Mouse (Mus musculus): ENCODE measurements around the gene Card14. TPM values are rescaled to one million over a fixed set of nuclear protein-coding genes. Genes with fewer than 3 reads are reported as not detected.

The Card14 gene
- polyA plus RNA-seq, 1 experiment from 2014 or later, result 0.25 TPM

DNA sequence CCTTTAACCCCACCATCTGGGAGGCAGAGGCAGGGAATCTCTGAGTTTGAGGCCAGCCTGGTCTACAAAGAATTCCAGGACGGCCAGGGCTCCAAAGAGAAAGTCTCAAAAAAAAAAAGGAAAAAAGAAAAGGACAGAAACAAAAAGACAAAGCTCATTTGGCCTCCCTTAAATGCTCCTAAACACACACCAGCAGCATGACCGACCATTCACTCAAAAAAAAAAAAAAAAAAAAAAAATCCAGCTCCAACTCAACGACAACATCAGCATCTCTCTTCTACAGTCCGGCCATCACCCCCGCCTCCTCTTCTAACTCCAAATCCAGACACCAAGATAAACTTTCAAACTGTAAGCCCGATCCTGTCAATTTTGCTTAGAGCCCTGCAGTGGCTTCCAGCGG lies 8.7 kb upstream of the Card14 start:
- peaks cover 9% of the 10 kb centered on the region; the same call in 1 of the 2 replicates for H3K4me1 ChIP-seq (ENCODE audit: control insufficient read depth, insufficient read depth, low read length)
- no peak overlapping the region for H3K27ac ChIP-seq (ENCODE audit: low read depth, low read length)
- ATAC-seq (ENCODE audit: low read depth), result no peak
- WGBS, result 21% methylated on average over 7 of the region's 7 CpGs
- no peaks in the 10 kb centered on the region for H3K9me3 ChIP-seq (ENCODE audit: control insufficient read depth, low read length)
- H3K27me3 ChIP-seq (ENCODE audit: control insufficient read depth, insufficient read depth, low read length), result no peaks in the 10 kb centered on the region; the same call in 1 of the 2 replicates
- H3K4me3 ChIP-seq (ENCODE audit: low read depth, low read length), result peak overlapping the region; percentile 91
- peaks cover 34% of the 10 kb centered on the region for H3K36me3 ChIP-seq (ENCODE audit: control insufficient read depth, insufficient read depth, low read length)
- peak overlapping the region; percentile 93 for H3K4me2 ChIP-seq (ENCODE audit: low read depth, low read length)
- peak overlapping the region; percentile 95 for H3K9ac ChIP-seq (replicated peaks; ENCODE audit: low read depth, low read length)

GRCm38 (mm10) chr11:119299391-119300245 lies 8.0 kb upstream of the Card14 start, which contains the start of gene Eif4a3:
Eif4a3 (minus strand) TSS chr11:119300089.
- H3K36me3 ChIP-seq (ENCODE audit: control insufficient read depth, insufficient read depth, low read length), result peaks cover 28% of the 10 kb centered on the region
- peak; percentile 96 for ATAC-seq (ENCODE audit: low read depth)
- H3K4me2 ChIP-seq (ENCODE audit: low read depth, low read length), result peak within 1 kb of the TSS; percentile 93
- no peaks in the 10 kb centered on the region for H3K9me3 ChIP-seq (ENCODE audit: control insufficient read depth, low read length)
- H3K9ac ChIP-seq (replicated peaks; ENCODE audit: low read depth, low read length), result peak within 1 kb of the TSS; percentile 95
- peaks cover 9% of the 10 kb centered on the region; the same call in 1 of the 2 replicates for H3K4me1 ChIP-seq (ENCODE audit: control insufficient read depth, insufficient read depth, low read length)
- peak within 1 kb of the TSS; percentile 91 for H3K4me3 ChIP-seq (ENCODE audit: low read depth, low read length)
- H3K27ac ChIP-seq (ENCODE audit: low read depth, low read length), result peak within 1 kb of the TSS; percentile 98
- H3K27me3 ChIP-seq (ENCODE audit: control insufficient read depth, insufficient read depth, low read length), result no peaks in the 10 kb centered on the region; the same call in 1 of the 2 replicates
- WGBS, result under 1% methylated on average over 80 of the region's 89 CpGs

DNA sequence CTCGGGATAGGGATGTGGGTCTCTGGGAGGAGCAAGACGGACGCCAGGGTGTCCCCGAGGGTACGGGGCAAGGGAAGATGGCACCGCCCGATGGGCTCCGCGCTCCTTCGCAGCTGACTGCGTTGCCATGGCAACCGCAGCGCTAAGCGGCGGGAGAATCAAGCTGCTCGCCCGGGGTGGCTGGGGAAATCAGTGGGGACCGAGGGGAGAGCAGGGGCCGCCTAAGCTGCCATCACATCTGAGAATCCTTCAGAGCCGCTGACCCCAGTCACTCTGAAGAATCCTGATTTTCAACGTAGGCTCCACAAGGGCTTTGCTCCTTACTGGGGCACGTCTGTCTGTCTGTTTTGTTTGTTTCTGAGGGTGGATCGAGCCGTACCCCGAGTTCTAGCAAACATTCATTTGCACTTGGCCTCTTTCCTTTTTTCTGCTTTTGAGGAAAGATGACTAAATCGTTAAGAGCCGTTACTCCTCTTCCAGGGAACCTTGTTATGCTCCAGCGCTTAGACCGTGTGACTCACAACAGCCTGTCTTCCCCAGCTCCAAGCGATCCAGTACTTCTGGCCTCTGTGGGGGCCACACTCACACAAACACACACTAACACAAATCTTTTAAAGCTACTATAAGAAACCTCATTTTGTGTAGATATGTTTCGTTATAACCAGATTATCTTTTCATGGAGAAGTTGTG lies 7.2 kb upstream of the Card14 start:
- whole genome bisulfite sequencing, result 1% methylated on average over 30 of the region's 31 CpGs
- Histone ChIP-seq H3K9me3 (ENCODE audit: control insufficient read depth, low read length) (no peaks in the 10 kb centered on the region), H3K27me3 (ENCODE audit: control insufficient read depth, insufficient read depth, low read length) (no peaks in the 10 kb centered on the region; the same call in 1 of the 2 replicates), H3K4me3 (ENCODE audit: low read depth, low read length) (peak overlapping the region; percentile 91), H3K4me1 (ENCODE audit: control insufficient read depth, insufficient read depth, low read length) (peaks cover 9% of the 10 kb centered on the region; the same call in 1 of the 2 replicates), H3K27ac (ENCODE audit: low read depth, low read length) (peak overlapping the region; percentile 98), H3K9ac (replicated peaks; ENCODE audit: low read depth, low read length) (peak overlapping the region; percentile 95), H3K4me2 (ENCODE audit: low read depth, low read length) (peak overlapping the region; percentile 93), H3K36me3 (ENCODE audit: control insufficient read depth, insufficient read depth, low read length) (peaks cover 20% of the 10 kb centered on the region)
- peak; percentile 84; the same call in 1 of the 2 replicates for ATAC-seq (ENCODE audit: low read depth)

DNA sequence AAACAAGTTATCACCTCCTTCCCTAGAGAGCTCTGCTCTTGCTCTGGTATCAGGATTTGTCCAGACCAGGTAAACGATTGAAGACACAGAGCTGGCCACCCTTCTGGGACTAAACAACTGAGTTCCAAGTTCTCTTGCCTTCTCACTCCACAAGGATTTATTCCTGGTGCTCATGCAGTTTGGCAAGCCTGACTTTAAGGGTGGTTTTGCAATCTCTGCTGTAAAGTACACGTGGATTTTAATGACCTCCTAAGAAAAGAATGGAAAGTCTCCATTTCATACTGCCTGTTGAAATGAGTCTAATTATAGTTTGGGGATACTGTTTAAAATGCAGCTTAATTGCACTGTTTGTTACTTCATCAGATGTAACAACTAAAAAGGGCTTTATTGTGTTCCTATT lies 6.6 kb upstream of the Card14 start:
- no peak for ATAC-seq (ENCODE audit: low read depth)
- Histone ChIP-seq H3K4me3 (ENCODE audit: low read depth, low read length) (no peak overlapping the region), H3K4me2 (ENCODE audit: low read depth, low read length) (peak overlapping the region; percentile 93; the same call in 1 of the 2 replicates), H3K9me3 (ENCODE audit: control insufficient read depth, low read length) (no peaks in the 10 kb centered on the region), H3K36me3 (ENCODE audit: control insufficient read depth, insufficient read depth, low read length) (peaks cover 14% of the 10 kb centered on the region), H3K27me3 (ENCODE audit: control insufficient read depth, insufficient read depth, low read length) (no peaks in the 10 kb centered on the region; the same call in 1 of the 2 replicates), H3K27ac (ENCODE audit: low read depth, low read length) (no peak overlapping the region), H3K9ac (replicated peaks; ENCODE audit: low read depth, low read length) (no peak overlapping the region), H3K4me1 (ENCODE audit: control insufficient read depth, insufficient read depth, low read length) (peaks cover 9% of the 10 kb centered on the region; the same call in 1 of the 2 replicates)
- 25% methylated on average over 2 of the region's 2 CpGs for WGBS

GRCm38 (mm10) chr11:119304904-119305712 lies 2.5 kb upstream of the Card14 start:
- Histone ChIP-seq H3K4me2 (ENCODE audit: low read depth, low read length) (no peak overlapping the region), H3K4me1 (ENCODE audit: control insufficient read depth, insufficient read depth, low read length) (no peaks in the 10 kb centered on the region), H3K4me3 (ENCODE audit: low read depth, low read length) (no peak overlapping the region), H3K27ac (ENCODE audit: low read depth, low read length) (no peak overlapping the region), H3K9me3 (ENCODE audit: control insufficient read depth, low read length) (no peaks in the 10 kb centered on the region), H3K36me3 (ENCODE audit: control insufficient read depth, insufficient read depth, low read length) (no peaks in the 10 kb centered on the region), H3K27me3 (ENCODE audit: control insufficient read depth, insufficient read depth, low read length) (no peaks in the 10 kb centered on the region), H3K9ac (replicated peaks; ENCODE audit: low read depth, low read length) (no peak overlapping the region)
- peak; percentile 28; the same call in 1 of the 2 replicates for ATAC-seq (ENCODE audit: low read depth)
- WGBS, result 50% methylated on average over 12 of the region's 16 CpGs

DNA sequence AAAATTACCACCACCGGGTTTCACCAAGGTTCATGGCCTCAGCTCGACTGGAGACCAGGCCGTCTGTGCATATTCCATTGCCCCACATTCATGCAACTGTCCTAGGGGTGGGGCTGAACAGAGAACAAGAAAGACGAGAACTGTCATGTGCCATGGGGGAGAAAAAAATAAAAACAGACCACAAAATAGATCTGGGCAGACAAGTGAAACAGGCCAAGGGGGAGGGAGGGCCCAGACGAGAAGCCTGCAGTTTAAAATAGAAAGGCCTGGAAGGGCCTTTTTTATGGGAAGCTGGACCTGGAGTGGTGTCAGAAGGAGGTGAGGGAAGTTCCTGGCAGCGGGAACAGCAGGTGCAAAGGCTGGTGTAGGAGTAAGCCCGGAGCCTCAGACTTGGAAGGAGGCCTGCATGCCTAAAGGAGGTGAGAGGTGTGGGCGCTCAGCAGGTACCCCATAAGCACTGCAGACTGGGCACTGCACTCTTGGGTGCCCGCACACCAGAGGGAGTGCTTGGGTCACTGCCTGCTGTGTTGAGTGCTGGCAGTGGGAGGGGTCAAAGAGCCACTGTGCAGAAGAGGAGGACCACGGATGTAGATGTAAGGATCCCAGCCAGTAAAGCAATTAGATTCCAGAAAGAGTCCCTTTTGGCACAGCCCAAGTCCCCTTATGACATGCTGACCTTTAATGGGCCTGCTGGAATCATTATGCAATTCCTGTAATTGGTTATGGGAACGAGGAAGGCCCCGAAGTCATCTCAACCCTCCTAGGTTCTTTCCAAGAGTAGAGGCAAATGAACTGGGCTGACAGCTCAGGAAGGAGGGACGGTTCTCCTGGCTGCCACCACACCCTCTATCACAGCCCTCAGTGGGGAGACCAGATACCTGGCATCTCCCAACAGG lies 558 bp upstream of the Card14 start:
- WGBS, result 59% methylated on average over 13 of the region's 13 CpGs

GRCm38 (mm10) chr11:119307916-119308315 lies 348 bp downstream of the Card14 start:
- H3K4me3 ChIP-seq (ENCODE audit: low read depth, low read length), result no peak overlapping the region
- no peak overlapping the region for H3K4me2 ChIP-seq (ENCODE audit: low read depth, low read length)
- no peak for ATAC-seq (ENCODE audit: low read depth)
- H3K27me3 ChIP-seq (ENCODE audit: control insufficient read depth, insufficient read depth, low read length), result no peaks in the 10 kb centered on the region
- H3K27ac ChIP-seq (ENCODE audit: low read depth, low read length), result no peak overlapping the region
- no peak overlapping the region for H3K9ac ChIP-seq (replicated peaks; ENCODE audit: low read depth, low read length)
- no peaks in the 10 kb centered on the region for H3K9me3 ChIP-seq (ENCODE audit: control insufficient read depth, low read length)
- no peaks in the 10 kb centered on the region for H3K4me1 ChIP-seq (ENCODE audit: control insufficient read depth, insufficient read depth, low read length)
- no peaks in the 10 kb centered on the region for H3K36me3 ChIP-seq (ENCODE audit: control insufficient read depth, insufficient read depth, low read length)
- WGBS, result 21% methylated on average over 11 of the region's 11 CpGs

More for the DNA sequence above, 558 bp upstream of the Card14 start:
- Histone ChIP-seq H3K27ac (ENCODE audit: low read depth, low read length) (no peak overlapping the region), H3K4me2 (ENCODE audit: low read depth, low read length) (no peak overlapping the region), H3K4me1 (ENCODE audit: control insufficient read depth, insufficient read depth, low read length) (no peaks in the 10 kb centered on the region), H3K36me3 (ENCODE audit: control insufficient read depth, insufficient read depth, low read length) (no peaks in the 10 kb centered on the region), H3K4me3 (ENCODE audit: low read depth, low read length) (no peak overlapping the region), H3K27me3 (ENCODE audit: control insufficient read depth, insufficient read depth, low read length) (no peaks in the 10 kb centered on the region), H3K9me3 (ENCODE audit: control insufficient read depth, low read length) (no peaks in the 10 kb centered on the region), H3K9ac (replicated peaks; ENCODE audit: low read depth, low read length) (no peak overlapping the region)
- ATAC-seq (ENCODE audit: low read depth), result no peak

GRCm38 (mm10) chr11:119310621-119311020 lies 3.1 kb downstream of the Card14 start:
- WGBS, result 23% methylated on average over 9 of the region's 10 CpGs
- Histone ChIP-seq H3K9me3 (ENCODE audit: control insufficient read depth, low read length) (no peaks in the 10 kb centered on the region), H3K4me1 (ENCODE audit: control insufficient read depth, insufficient read depth, low read length) (no peaks in the 10 kb centered on the region), H3K4me3 (ENCODE audit: low read depth, low read length) (no peak overlapping the region), H3K9ac (replicated peaks; ENCODE audit: low read depth, low read length) (no peak overlapping the region), H3K27me3 (ENCODE audit: control insufficient read depth, insufficient read depth, low read length) (no peaks in the 10 kb centered on the region), H3K27ac (ENCODE audit: low read depth, low read length) (no peak overlapping the region), H3K4me2 (ENCODE audit: low read depth, low read length) (no peak overlapping the region), H3K36me3 (ENCODE audit: control insufficient read depth, insufficient read depth, low read length) (no peaks in the 10 kb centered on the region)
- no peak for ATAC-seq (ENCODE audit: low read depth)
